Mouse (Mus musculus): ENCODE results near the gene Fam187a. TPM values are rescaled to one million over a fixed set of nuclear protein-coding genes. Genes with fewer than 3 reads are reported as not detected.

Gene Fam187a
- polyA plus RNA-seq, 1 experiment from 2014 or later: not detected

DNA sequence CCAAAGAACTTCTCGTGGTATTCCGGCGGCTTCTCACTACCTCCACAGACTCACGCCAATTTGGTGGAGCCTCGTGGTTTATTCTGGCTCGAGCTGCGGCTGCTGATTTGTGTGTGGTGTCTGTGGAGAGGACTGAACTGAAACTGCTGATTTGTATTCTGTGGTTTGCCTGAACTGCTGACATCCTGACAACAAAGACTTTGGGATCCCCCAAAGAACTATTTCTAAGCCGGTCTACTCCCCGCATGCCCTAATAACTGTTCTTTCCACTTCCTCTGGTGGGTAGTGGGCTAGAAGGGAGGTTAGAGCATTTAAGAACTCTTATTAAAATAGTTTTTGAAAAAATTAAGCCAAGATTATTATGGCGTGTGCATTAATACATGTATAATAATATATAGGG lies 45.7 kb downstream of the Fam187a start:
- Histone ChIP-seq H3K27ac (replicated peaks) (no peak overlapping the region), H3K36me3 (ENCODE audit: control insufficient read depth, insufficient read depth, low read length) (no peaks in the 10 kb centered on the region), H3K9me3 (ENCODE audit: control insufficient read depth, low read length) (no peaks in the 10 kb centered on the region), H3K9ac (ENCODE audit: low read length) (no peak overlapping the region), H3K4me2 (replicated peaks; ENCODE audit: low read depth) (no peak overlapping the region), H3K27me3 (ENCODE audit: control insufficient read depth, insufficient read depth, low read length) (no peaks in the 10 kb centered on the region), H3K4me1 (replicated peaks; ENCODE audit: control insufficient read depth, insufficient read depth) (no peaks in the 10 kb centered on the region), H3K4me3 (ENCODE audit: low read depth, low read length) (no peak overlapping the region)
- ATAC-seq (ENCODE audit: low FRiP score, low TSS enrichment) (no peak), DNase-seq (ENCODE audit: low spot score) (no peak)
- TF ChIP-seq CTCF (IDR thresholded peaks at IDR 0.05; ENCODE audit: low read depth) (no peak), EP300 (optimal IDR thresholded peaks at IDR 0.05) (no peak)
- 90% methylated on average over 10 of the region's 10 CpGs for WGBS

- WGBS: 43% methylated on average over 4 of the region's 4 CpGs
- no peaks in the 10 kb centered on the region for H3K9me3 ChIP-seq (ENCODE audit: control insufficient read depth, low read length)
- no peak overlapping the region for H3K27ac ChIP-seq (replicated peaks)
- TF ChIP-seq EP300 (optimal IDR thresholded peaks at IDR 0.05) (no peak), CTCF (IDR thresholded peaks at IDR 0.05; ENCODE audit: low read depth) (no peak)
- DNase-seq (ENCODE audit: low spot score) (no peak), ATAC-seq (ENCODE audit: low FRiP score, low TSS enrichment) (no peak)
- no peak overlapping the region for H3K9ac ChIP-seq (ENCODE audit: low read length)
- H3K4me2 ChIP-seq (replicated peaks; ENCODE audit: low read depth): no peak overlapping the region
- no peaks in the 10 kb centered on the region for H3K27me3 ChIP-seq (ENCODE audit: control insufficient read depth, insufficient read depth, low read length)
- no peak overlapping the region for H3K4me3 ChIP-seq (ENCODE audit: low read depth, low read length)
- no peaks in the 10 kb centered on the region for H3K36me3 ChIP-seq (ENCODE audit: control insufficient read depth, insufficient read depth, low read length)
- H3K4me1 ChIP-seq (replicated peaks; ENCODE audit: control insufficient read depth, insufficient read depth): no peaks in the 10 kb centered on the region
These were observed 51.3 kb downstream of the Fam187a start for GRCm38 (mm10) chr11:102936272-102936671.

Other genes with a start within 250 kb of the Fam187a start
- 0.23 and 0.39 TPM in 2 replicates for gene Meioc, start 221.5 kb upstream of the Fam187a start, polyA plus RNA-seq (2015; fragmentation: Nextera tagmentation; extraction: Ambion mirVana)
- 19.0 and 20.8 TPM in 2 replicates for gene Ccdc43, start 187.4 kb upstream of the Fam187a start, polyA plus RNA-seq (2015; fragmentation: Nextera tagmentation; extraction: Ambion mirVana)
- 1.8 and 2.0 TPM in 2 replicates for gene Adam11, start 123.7 kb upstream of the Fam187a start, polyA plus RNA-seq (2015; fragmentation: Nextera tagmentation; extraction: Ambion mirVana)
- 18.1 and 21.1 TPM in 2 replicates for gene Gjc1, start 65.5 kb upstream of the Fam187a start, polyA plus RNA-seq (2015; fragmentation: Nextera tagmentation; extraction: Ambion mirVana)
- gene Higd1b, start 49.3 kb upstream of the Fam187a start, polyA plus RNA-seq (2015; fragmentation: Nextera tagmentation; extraction: Ambion mirVana): 3.2 and 5.9 TPM in 2 replicates
- 62.0 and 65.2 TPM in 2 replicates for gene Eftud2, start 4.2 kb upstream of the Fam187a start, polyA plus RNA-seq (2015; fragmentation: Nextera tagmentation; extraction: Ambion mirVana)
- gene Ccdc103, start 4.0 kb upstream of the Fam187a start, polyA plus RNA-seq (2015; fragmentation: Nextera tagmentation; extraction: Ambion mirVana): 0.30 and 0.56 TPM in 2 replicates
- 0.68 and 1.1 TPM in 2 replicates for gene Gfap, start 15.7 kb downstream of the Fam187a start, polyA plus RNA-seq (2015; fragmentation: Nextera tagmentation; extraction: Ambion mirVana)
- gene Kif18b, start 40.0 kb downstream of the Fam187a start, polyA plus RNA-seq (2015; fragmentation: Nextera tagmentation; extraction: Ambion mirVana): 1.1 and 1.3 TPM in 2 replicates
- 1.4 and 1.9 TPM in 2 replicates for gene C1ql1, start 61.5 kb downstream of the Fam187a start, polyA plus RNA-seq (2015; fragmentation: Nextera tagmentation; extraction: Ambion mirVana)
- 45.9 and 52.3 TPM in 2 replicates for gene Nmt1, start 143.0 kb downstream of the Fam187a start, polyA plus RNA-seq (2015; fragmentation: Nextera tagmentation; extraction: Ambion mirVana)
- 36.8 and 42.3 TPM in 2 replicates for gene Dcakd, start 143.2 kb downstream of the Fam187a start, polyA plus RNA-seq (2015; fragmentation: Nextera tagmentation; extraction: Ambion mirVana)
- 4.2 and 5.0 TPM in 2 replicates for gene Plcd3, start 216.5 kb downstream of the Fam187a start, polyA plus RNA-seq (2015; fragmentation: Nextera tagmentation; extraction: Ambion mirVana)
- 28.6 and 36.7 TPM in 2 replicates for gene Acbd4, start 216.5 kb downstream of the Fam187a start, polyA plus RNA-seq (2015; fragmentation: Nextera tagmentation; extraction: Ambion mirVana)
- 3.8 and 4.1 TPM in 2 replicates for gene Hexim1, start 231.1 kb downstream of the Fam187a start, polyA plus RNA-seq (2015; fragmentation: Nextera tagmentation; extraction: Ambion mirVana)
- gene Hexim2, start 247.3 kb downstream of the Fam187a start, polyA plus RNA-seq (2015; fragmentation: Nextera tagmentation; extraction: Ambion mirVana): 3.7 and 4.4 TPM in 2 replicates

Data from stomach, postnatal 0 days (tissue).